Mouse (Mus musculus): ENCODE data around the gene Aass. TPM values are rescaled to one million over a fixed set of nuclear protein-coding genes. Genes with fewer than 3 reads are reported as not detected.
A peak's percentile ranks its signal among the peaks of the same experiment; 100 is the strongest.
"Not testable (repeated sequence)": the region's sequence is repeated elsewhere in the genome, so short reads cannot be mapped to it uniquely, and the experiment has no call there.

The Aass gene
- 0.06 and 0.16 TPM in 2 replicates for polyA plus RNA-seq (2012; rRNA removed)

DNA sequence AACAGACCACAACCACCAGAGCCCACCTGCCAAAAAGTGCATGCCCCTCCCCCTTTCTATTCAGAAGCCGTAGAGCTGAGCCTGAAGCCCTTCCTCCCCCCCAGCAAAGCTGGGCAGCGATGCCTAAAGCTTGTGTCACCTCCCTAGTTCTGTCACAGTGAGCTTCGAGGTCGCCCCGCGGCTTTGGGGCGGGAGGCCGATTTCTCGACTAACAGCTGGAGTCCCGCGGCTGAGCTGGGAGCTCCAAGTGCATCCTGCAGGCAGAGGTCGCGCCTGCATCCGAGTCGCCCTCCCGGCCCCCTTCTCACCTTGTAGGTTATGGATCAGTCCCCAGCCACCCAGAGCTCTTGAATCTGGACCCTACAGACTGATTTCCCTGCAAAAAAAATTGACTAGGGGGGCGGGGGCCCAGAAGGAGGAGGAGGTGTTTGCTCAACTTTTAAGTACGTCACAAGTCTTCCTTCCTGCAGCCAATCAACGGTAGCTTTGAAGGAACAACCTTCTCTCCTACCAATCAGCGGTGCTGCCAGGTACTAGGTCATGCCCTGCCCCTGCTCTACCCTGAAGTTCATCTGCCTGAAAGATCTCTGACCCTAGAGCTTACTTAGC lies at the start of gene Aass:
TSS of gene Aass (minus strand) at position 414 of the 609 bp plus-strand sequence.
- no peak for DNase-seq (ENCODE audit: low read depth in 1 of 2, low spot score in 2 of 2)
- H3K27ac ChIP-seq (ENCODE audit: insufficient read depth, low read length) = no peak within 1 kb of the TSS

DNA sequence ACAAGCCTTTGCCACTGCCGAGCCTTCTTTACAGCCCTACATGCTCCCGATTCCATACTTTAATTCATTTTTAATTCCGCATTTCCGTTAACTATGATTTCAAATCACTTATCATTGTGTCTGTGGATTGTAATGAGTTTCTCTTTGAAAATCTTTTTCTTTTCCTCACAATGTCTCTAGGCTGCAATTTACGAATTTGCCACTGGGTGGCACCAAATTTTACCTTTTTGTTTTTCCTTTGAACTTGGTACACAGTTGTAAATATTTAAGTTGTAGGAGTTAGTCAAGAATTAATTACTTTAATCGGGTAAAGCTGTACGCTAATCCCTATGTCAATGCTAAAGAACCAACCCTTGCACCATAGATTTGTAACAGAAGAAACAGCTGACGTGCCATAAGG lies 47.3 kb upstream of the Aass start:
- H3K36me3 ChIP-seq (ENCODE audit: control insufficient read depth, insufficient read depth, low read length) = no peaks in the 10 kb centered on the region
- no peaks in the 10 kb centered on the region for H3K27me3 ChIP-seq (ENCODE audit: control insufficient read depth, insufficient read depth, low read length)
- no peak for DNase-seq (ENCODE audit: low read depth in 1 of 2, low spot score in 2 of 2)
- H3K4me3 ChIP-seq (ENCODE audit: extremely low read depth, insufficient read depth, insufficient read length) = no peak overlapping the region
- no peak overlapping the region for H3K27ac ChIP-seq (ENCODE audit: insufficient read depth, low read length)
- TF ChIP-seq CTCF (IDR thresholded peaks at IDR 0.05; ENCODE audit: extremely low read depth, insufficient read depth, insufficient read length, insufficient replicate concordance) (no peak), POLR2A (IDR thresholded peaks at IDR 0.05; ENCODE audit: low read depth, low read length) (no peak)
- H3K4me1 ChIP-seq (ENCODE audit: control insufficient read depth, insufficient read depth, insufficient read length) = no peaks in the 10 kb centered on the region
- WGBS = 25% methylated on average over 8 of the region's 8 CpGs

More for the DNA sequence above, at the start of gene Aass:
- Histone ChIP-seq H3K27me3 (ENCODE audit: control insufficient read depth, insufficient read depth, low read length) (no peaks in the 10 kb centered on the region), H3K4me3 (ENCODE audit: extremely low read depth, insufficient read depth, insufficient read length) (0 out of 2 replicates have a peak within 1 kb of the TSS, but pooled peaks have one; percentile 2), H3K4me1 (ENCODE audit: control insufficient read depth, insufficient read depth, insufficient read length) (no peaks in the 10 kb centered on the region), H3K36me3 (ENCODE audit: control insufficient read depth, insufficient read depth, low read length) (no peaks in the 10 kb centered on the region)
- 3% methylated on average over 20 of the region's 20 CpGs for WGBS
- TF ChIP-seq CTCF (IDR thresholded peaks at IDR 0.05; ENCODE audit: extremely low read depth, insufficient read depth, insufficient read length, insufficient replicate concordance) = no peak
- TF ChIP-seq POLR2A (IDR thresholded peaks at IDR 0.05; ENCODE audit: low read depth, low read length) = no peak

GRCm38 (mm10) chr6:23163824-23164223 lies 31.0 kb upstream of the Aass start:
- not testable (repeated sequence) for H3K4me1 ChIP-seq (ENCODE audit: control insufficient read depth, insufficient read depth, insufficient read length); DNase-seq (ENCODE audit: low read depth in 1 of 2, low spot score in 2 of 2); H3K27me3 ChIP-seq (ENCODE audit: control insufficient read depth, insufficient read depth, low read length); H3K36me3 ChIP-seq (ENCODE audit: control insufficient read depth, insufficient read depth, low read length); H3K27ac ChIP-seq (ENCODE audit: insufficient read depth, low read length); H3K4me3 ChIP-seq (ENCODE audit: extremely low read depth, insufficient read depth, insufficient read length)
- WGBS = 36% methylated on average over 2 of the region's 2 CpGs

- DNase-seq (ENCODE audit: low read depth in 1 of 2, low spot score in 2 of 2); H3K4me3 ChIP-seq (ENCODE audit: extremely low read depth, insufficient read depth, insufficient read length); H3K4me1 ChIP-seq (ENCODE audit: control insufficient read depth, insufficient read depth, insufficient read length); H3K27me3 ChIP-seq (ENCODE audit: control insufficient read depth, insufficient read depth, low read length); H3K36me3 ChIP-seq (ENCODE audit: control insufficient read depth, insufficient read depth, low read length); H3K27ac ChIP-seq (ENCODE audit: insufficient read depth, low read length): not testable (repeated sequence)
- WGBS = 57% methylated on average over 3 of the region's 3 CpGs
Measured at GRCm38 (mm10) chr6:23156357-23156756, 23.6 kb upstream of the Aass start.

DNA sequence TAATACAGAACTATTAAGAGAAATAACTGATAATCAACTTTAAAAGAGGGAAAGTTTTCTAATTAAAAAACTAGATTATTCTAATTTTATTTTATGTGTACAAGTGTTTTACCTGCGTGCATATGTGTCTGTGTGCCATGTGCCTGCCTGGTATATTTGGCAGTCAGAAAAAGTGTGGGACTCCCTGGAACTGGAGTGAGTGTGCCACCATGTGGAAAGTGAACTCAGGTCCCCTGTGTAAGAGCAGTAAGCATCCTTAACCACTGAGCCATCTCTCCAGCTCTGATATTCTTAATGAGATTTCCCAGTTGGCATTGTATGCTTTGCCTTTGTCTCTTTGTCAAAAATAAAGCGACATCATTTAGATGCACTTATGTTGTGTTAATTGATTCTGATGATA lies 20.3 kb upstream of the Aass start:
- no peak overlapping the region for H3K4me3 ChIP-seq (ENCODE audit: extremely low read depth, insufficient read depth, insufficient read length)
- H3K27ac ChIP-seq (ENCODE audit: insufficient read depth, low read length) = no peak overlapping the region
- TF ChIP-seq CTCF (IDR thresholded peaks at IDR 0.05; ENCODE audit: extremely low read depth, insufficient read depth, insufficient read length, insufficient replicate concordance) (no peak), POLR2A (IDR thresholded peaks at IDR 0.05; ENCODE audit: low read depth, low read length) (no peak)
- 84% methylated on average over 2 of the region's 2 CpGs for WGBS
- no peaks in the 10 kb centered on the region for H3K36me3 ChIP-seq (ENCODE audit: control insufficient read depth, insufficient read depth, low read length)
- H3K4me1 ChIP-seq (ENCODE audit: control insufficient read depth, insufficient read depth, insufficient read length) = no peaks in the 10 kb centered on the region
- no peaks in the 10 kb centered on the region for H3K27me3 ChIP-seq (ENCODE audit: control insufficient read depth, insufficient read depth, low read length)
- no peak for DNase-seq (ENCODE audit: low read depth in 1 of 2, low spot score in 2 of 2)

GRCm38 (mm10) chr6:23147221-23147620 lies 14.4 kb upstream of the Aass start:
- 77% methylated on average over 2 of the region's 2 CpGs for WGBS
- Histone ChIP-seq H3K27me3 (ENCODE audit: control insufficient read depth, insufficient read depth, low read length) (no peaks in the 10 kb centered on the region), H3K4me3 (ENCODE audit: extremely low read depth, insufficient read depth, insufficient read length) (no peak overlapping the region), H3K4me1 (ENCODE audit: control insufficient read depth, insufficient read depth, insufficient read length) (no peaks in the 10 kb centered on the region), H3K36me3 (ENCODE audit: control insufficient read depth, insufficient read depth, low read length) (no peaks in the 10 kb centered on the region), H3K27ac (ENCODE audit: insufficient read depth, low read length) (no peak overlapping the region)
- no peak for TF ChIP-seq CTCF (IDR thresholded peaks at IDR 0.05; ENCODE audit: extremely low read depth, insufficient read depth, insufficient read length, insufficient replicate concordance)
- no peak for TF ChIP-seq POLR2A (IDR thresholded peaks at IDR 0.05; ENCODE audit: low read depth, low read length)
- no peak for DNase-seq (ENCODE audit: low read depth in 1 of 2, low spot score in 2 of 2)

DNA sequence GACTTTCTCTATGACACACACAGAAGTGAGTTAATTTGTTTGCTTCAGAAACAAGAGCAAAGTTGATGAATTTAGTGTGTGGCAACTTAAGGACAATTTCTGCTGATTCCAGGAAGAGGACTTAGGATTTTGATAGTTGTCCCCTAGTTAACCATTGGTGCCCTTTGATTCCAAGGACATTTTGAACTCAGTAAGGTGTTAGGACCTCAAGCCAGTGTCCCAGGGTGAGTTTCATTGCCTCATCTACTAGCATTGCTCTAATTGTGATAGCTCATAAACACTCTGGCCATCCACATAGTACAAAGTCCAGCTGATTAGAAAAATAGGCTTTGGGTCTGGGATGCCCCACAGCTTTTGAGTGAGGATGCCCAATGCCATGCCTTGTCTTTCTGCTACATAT lies 11.2 kb upstream of the Aass start:
- DNase-seq (ENCODE audit: low read depth in 1 of 2, low spot score in 2 of 2) = no peak
- Histone ChIP-seq H3K27ac (ENCODE audit: insufficient read depth, low read length) (no peak overlapping the region), H3K4me3 (ENCODE audit: extremely low read depth, insufficient read depth, insufficient read length) (no peak overlapping the region), H3K27me3 (ENCODE audit: control insufficient read depth, insufficient read depth, low read length) (no peaks in the 10 kb centered on the region), H3K36me3 (ENCODE audit: control insufficient read depth, insufficient read depth, low read length) (no peaks in the 10 kb centered on the region), H3K4me1 (ENCODE audit: control insufficient read depth, insufficient read depth, insufficient read length) (no peaks in the 10 kb centered on the region)
- TF ChIP-seq POLR2A (IDR thresholded peaks at IDR 0.05; ENCODE audit: low read depth, low read length) (no peak), CTCF (IDR thresholded peaks at IDR 0.05; ENCODE audit: extremely low read depth, insufficient read depth, insufficient read length, insufficient replicate concordance) (no peak)

Data from spleen, adult 2 months (tissue).